Mouse (Mus musculus) heart, embryonic 15.5 days (tissue): ENCODE data around the gene Susd6. TPM values are rescaled to one million over a fixed set of nuclear protein-coding genes. Genes with fewer than 3 reads are reported as not detected.

Source experiments
- ATAC-seq: fragments of 200-750 bp; cut with Nextera tagmentation; replicated peaks from 2 replicates; pipeline ENCODE4 v1.8.0; 2017; ENCODE audit warnings: low read depth, moderate TSS enrichment; ENCODE audit not compliant: insufficient number of reproducible peaks, insufficient read depth, low FRiP score
- H3K27ac ChIP-seq: fragments of 300-500 bp; sonication (generic); 2 replicates; pipeline ENCODE4 v1.5.1; 2015; ENCODE audit warnings: mild to moderate bottlenecking, inconsistent platforms
- H3K27me3 ChIP-seq: fragments of 300-500 bp; sonication (generic); 2 replicates; pipeline ENCODE4 v1.6.1; 2015; ENCODE audit warnings: inconsistent platforms
- H3K36me3 ChIP-seq: fragments of 300-500 bp; sonication (generic); 2 replicates; pipeline ENCODE4 v1.6.1; 2015; ENCODE audit warnings: mild to moderate bottlenecking, inconsistent platforms
- H3K4me1 ChIP-seq: fragments of 300-500 bp; sonication (generic); replicated peaks from 2 replicates; pipeline ENCODE4 v1.6.1; 2015; ENCODE audit warnings: inconsistent platforms
- H3K4me2 ChIP-seq: fragments of 300-500 bp; sonication (generic); 2 replicates; pipeline ENCODE4 v1.6.1; 2015; ENCODE audit warnings: inconsistent platforms, mild to moderate bottlenecking, moderate library complexity
- H3K4me3 ChIP-seq: fragments of 300-500 bp; sonication (generic); 2 replicates; pipeline ENCODE4 v1.5.1; 2015; ENCODE audit warnings: mild to moderate bottlenecking, inconsistent platforms
- H3K9ac ChIP-seq: fragments of 300-500 bp; sonication (generic); 2 replicates; pipeline ENCODE4 v1.6.1; 2015; ENCODE audit warnings: mild to moderate bottlenecking, inconsistent platforms
- H3K9me3 ChIP-seq: fragments of 300-500 bp; sonication (generic); replicated peaks from 2 replicates; pipeline ENCODE4 v1.6.1; 2016; ENCODE audit warnings: inconsistent platforms
- WGBS: fragments of 180-500 bp; shearing (Covaris S2); methylation state at CpG from one replicate; pipeline ENCODE4 v1.1.7; 2015; ENCODE audit warnings: mixed read lengths; 5-methylcytosine and 5-hydroxymethylcytosine counted together
- polyA plus RNA-seq: library from polyadenylated mRNA; unstranded; fragments of >200 nt; fragmentation: Nextera tagmentation; extraction: Ambion mirVana; gene quantifications from 2 replicates; pipeline ENCODE4 v1.2.1, GENCODE M21; 2015

Susd6 gene
- polyA plus RNA-seq, 1 experiment from 2014 or later, result 16.4 TPM

GRCm38 (mm10) chr12:80842609-80843008 lies 52.3 kb downstream of the Susd6 start:
- Histone ChIP-seq H3K9ac (no peak overlapping the region), H3K4me3 (no peak overlapping the region), H3K4me1 (peaks cover 60% of the 10 kb centered on the region), H3K4me2 (no peak overlapping the region), H3K9me3 (no peaks in the 10 kb centered on the region), H3K27me3 (no peaks in the 10 kb centered on the region), H3K27ac (no peak overlapping the region), H3K36me3 (no peaks in the 10 kb centered on the region)
- WGBS, result 97% methylated on average over 1 of the region's 1 CpGs
- no peak for ATAC-seq

GRCm38 (mm10) chr12:80843236-80843635 lies 52.9 kb downstream of the Susd6 start:
- H3K27ac ChIP-seq, result peak overlapping the region; percentile 73
- H3K9ac ChIP-seq, result no peak overlapping the region
- H3K9me3 ChIP-seq, result no peaks in the 10 kb centered on the region
- ATAC-seq, result no peak
- H3K4me2 ChIP-seq, result no peak overlapping the region
- H3K4me3 ChIP-seq, result no peak overlapping the region
- peaks cover 56% of the 10 kb centered on the region for H3K4me1 ChIP-seq
- H3K27me3 ChIP-seq, result no peaks in the 10 kb centered on the region
- WGBS, result 59% methylated on average over 2 of the region's 2 CpGs
- no peaks in the 10 kb centered on the region for H3K36me3 ChIP-seq

- Histone ChIP-seq H3K27me3 (no peaks in the 10 kb centered on the region), H3K4me1 (peaks cover 50% of the 10 kb centered on the region), H3K4me3 (no peak overlapping the region), H3K9me3 (no peaks in the 10 kb centered on the region), H3K36me3 (no peaks in the 10 kb centered on the region), H3K9ac (no peak overlapping the region), H3K4me2 (no peak overlapping the region), H3K27ac (peak overlapping the region; percentile 73)
- 60% methylated on average over 4 of the region's 4 CpGs for WGBS
- 0 out of 2 replicates have a peak, but pooled peaks have one; percentile 55 for ATAC-seq
Observed at GRCm38 (mm10) chr12:80843651-80844444, 53.5 kb downstream of the Susd6 start.

GRCm38 (mm10) chr12:80845901-80846300 lies 55.6 kb downstream of the Susd6 start:
- peaks cover 44% of the 10 kb centered on the region for H3K4me1 ChIP-seq
- H3K9ac ChIP-seq, result no peak overlapping the region
- 63% methylated on average over 1 of the region's 1 CpGs for WGBS
- H3K27me3 ChIP-seq, result no peaks in the 10 kb centered on the region
- H3K36me3 ChIP-seq, result no peaks in the 10 kb centered on the region
- no peak overlapping the region for H3K4me2 ChIP-seq
- H3K9me3 ChIP-seq, result no peaks in the 10 kb centered on the region
- no peak overlapping the region for H3K27ac ChIP-seq
- ATAC-seq, result no peak
- H3K4me3 ChIP-seq, result no peak overlapping the region

- Histone ChIP-seq H3K9ac (no peak overlapping the region), H3K9me3 (no peaks in the 10 kb centered on the region), H3K4me2 (no peak overlapping the region), H3K27me3 (no peaks in the 10 kb centered on the region), H3K27ac (peak overlapping the region; percentile 41), H3K4me1 (peaks cover 44% of the 10 kb centered on the region), H3K36me3 (no peaks in the 10 kb centered on the region), H3K4me3 (no peak overlapping the region)
- WGBS, result 32% methylated on average over 1 of the region's 1 CpGs
- no peak for ATAC-seq
Observed at GRCm38 (mm10) chr12:80846861-80847268, 56.6 kb downstream of the Susd6 start.

GRCm38 (mm10) chr12:80852001-80852400 lies 61.7 kb downstream of the Susd6 start:
- Histone ChIP-seq H3K27ac (no peak overlapping the region), H3K9me3 (no peaks in the 10 kb centered on the region), H3K9ac (no peak overlapping the region), H3K36me3 (no peaks in the 10 kb centered on the region), H3K4me1 (peaks cover 35% of the 10 kb centered on the region), H3K4me3 (no peak overlapping the region), H3K4me2 (no peak overlapping the region), H3K27me3 (no peaks in the 10 kb centered on the region)
- ATAC-seq, result no peak
- WGBS, result 81% methylated on average over 1 of the region's 1 CpGs

GRCm38 (mm10) chr12:80853737-80854136 lies 63.4 kb downstream of the Susd6 start:
- H3K4me3 ChIP-seq, result no peak overlapping the region
- WGBS, result 44% methylated on average over 3 of the region's 3 CpGs
- H3K4me2 ChIP-seq, result no peak overlapping the region
- no peaks in the 10 kb centered on the region for H3K9me3 ChIP-seq
- no peaks in the 10 kb centered on the region for H3K36me3 ChIP-seq
- no peak overlapping the region for H3K9ac ChIP-seq
- H3K27me3 ChIP-seq, result no peaks in the 10 kb centered on the region
- peaks cover 28% of the 10 kb centered on the region for H3K4me1 ChIP-seq
- ATAC-seq, result no peak
- H3K27ac ChIP-seq, result peak overlapping the region; percentile 80

- H3K27ac ChIP-seq, result peak overlapping the region; percentile 80
- no peaks in the 10 kb centered on the region for H3K9me3 ChIP-seq
- WGBS, result 95% methylated on average over 4 of the region's 4 CpGs
Observed at GRCm38 (mm10) chr12:80854671-80855070, 64.4 kb downstream of the Susd6 start.

GRCm38 (mm10) chr12:80855100-80855499 lies 64.8 kb downstream of the Susd6 start:
- peaks cover 28% of the 10 kb centered on the region for H3K4me1 ChIP-seq
- no peaks in the 10 kb centered on the region for H3K36me3 ChIP-seq
- ATAC-seq, result no peak
- H3K9ac ChIP-seq, result no peak overlapping the region
- peak overlapping the region; percentile 33 for H3K27ac ChIP-seq
- WGBS, result 83% methylated on average over 2 of the region's 2 CpGs
- no peak overlapping the region for H3K4me2 ChIP-seq
- H3K27me3 ChIP-seq, result no peaks in the 10 kb centered on the region
- no peak overlapping the region for H3K4me3 ChIP-seq
- no peaks in the 10 kb centered on the region for H3K9me3 ChIP-seq

More at GRCm38 (mm10) chr12:80854671-80855070, 64.4 kb downstream of the Susd6 start:
- Histone ChIP-seq H3K9ac (no peak overlapping the region), H3K36me3 (no peaks in the 10 kb centered on the region), H3K4me3 (no peak overlapping the region), H3K27me3 (no peaks in the 10 kb centered on the region), H3K4me2 (no peak overlapping the region), H3K4me1 (peaks cover 28% of the 10 kb centered on the region)
- no peak for ATAC-seq

GRCm38 (mm10) chr12:80855581-80855980 lies 65.3 kb downstream of the Susd6 start:
- Histone ChIP-seq H3K4me3 (no peak overlapping the region), H3K4me1 (peaks cover 28% of the 10 kb centered on the region), H3K4me2 (no peak overlapping the region), H3K9ac (no peak overlapping the region), H3K36me3 (no peaks in the 10 kb centered on the region), H3K27me3 (no peaks in the 10 kb centered on the region), H3K9me3 (no peaks in the 10 kb centered on the region), H3K27ac (peak overlapping the region; percentile 33; the same call in 1 of the 2 replicates)
- 22% methylated on average over 1 of the region's 1 CpGs for WGBS
- no peak for ATAC-seq

- no peak overlapping the region for H3K4me3 ChIP-seq
- H3K9ac ChIP-seq, result no peak overlapping the region
- no peak overlapping the region for H3K27ac ChIP-seq
- no peaks in the 10 kb centered on the region for H3K36me3 ChIP-seq
- WGBS, result 88% methylated on average over 3 of the region's 3 CpGs
- no peaks in the 10 kb centered on the region for H3K27me3 ChIP-seq
- no peak overlapping the region for H3K4me2 ChIP-seq
- H3K4me1 ChIP-seq, result peaks cover 42% of the 10 kb centered on the region
- no peak for ATAC-seq
- no peaks in the 10 kb centered on the region for H3K9me3 ChIP-seq
Observed at GRCm38 (mm10) chr12:80857636-80858293, 67.5 kb downstream of the Susd6 start.
